Mouse (Mus musculus) large intestine, adult 2 months (tissue): ENCODE data around the gene Ankdd1b. TPM values are rescaled to one million over a fixed set of nuclear protein-coding genes. Genes with fewer than 3 reads are reported as not detected.

Experiments
- DNase-seq: peaks from one replicate; pipeline ENCODE4 v3.0.0-alpha.2; 2012; ENCODE audit warnings: low read depth, low spot score
- WGBS: fragments of 180-500 bp; shearing (Covaris S2); methylation state at CpG from one replicate; pipeline ENCODE4 v1.1.7; 2018; 5-methylcytosine and 5-hydroxymethylcytosine counted together
- polyA plus RNA-seq: library from polyadenylated mRNA; depleted of rRNA; stranded (reverse); fragments of >200 nt; gene quantifications from 2 replicates; pipeline ENCODE4 v1.2.3, GENCODE M21; 2012

Ankdd1b gene
- polyA plus RNA-seq, 1 experiment: 0.25 TPM

GRCm38 (mm10) chr13:96458606-96459005 lies 12.4 kb downstream of the Ankdd1b start:
- DNase-seq: no peak
- 82% methylated on average over 4 of the region's 4 CpGs for WGBS

- no peak for DNase-seq
- 29% methylated on average over 5 of the region's 5 CpGs for WGBS
Observed at GRCm38 (mm10) chr13:96458018-96458417, 13.0 kb downstream of the Ankdd1b start.

DNA sequence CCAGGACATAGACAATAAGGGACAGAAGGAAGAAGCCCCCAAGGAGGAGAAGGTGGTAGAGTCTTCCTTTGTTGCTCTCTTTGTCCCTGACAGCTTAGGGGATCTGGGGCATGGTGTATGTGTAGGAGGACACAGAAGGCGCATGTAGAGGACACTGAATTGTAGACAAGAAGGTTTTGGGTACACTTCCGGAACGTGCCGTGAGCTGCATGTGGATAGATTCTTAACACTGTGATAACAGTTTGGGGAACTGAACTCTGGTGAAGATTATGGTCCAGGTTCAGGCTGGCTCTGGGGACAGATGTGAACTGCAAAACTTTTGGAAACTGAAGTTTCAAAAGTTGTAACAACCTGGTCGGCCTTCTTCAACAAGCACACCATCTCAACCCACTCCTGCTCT lies 13.4 kb downstream of the Ankdd1b start:
- WGBS: 64% methylated on average over 5 of the region's 5 CpGs
- no peak for DNase-seq

DNA sequence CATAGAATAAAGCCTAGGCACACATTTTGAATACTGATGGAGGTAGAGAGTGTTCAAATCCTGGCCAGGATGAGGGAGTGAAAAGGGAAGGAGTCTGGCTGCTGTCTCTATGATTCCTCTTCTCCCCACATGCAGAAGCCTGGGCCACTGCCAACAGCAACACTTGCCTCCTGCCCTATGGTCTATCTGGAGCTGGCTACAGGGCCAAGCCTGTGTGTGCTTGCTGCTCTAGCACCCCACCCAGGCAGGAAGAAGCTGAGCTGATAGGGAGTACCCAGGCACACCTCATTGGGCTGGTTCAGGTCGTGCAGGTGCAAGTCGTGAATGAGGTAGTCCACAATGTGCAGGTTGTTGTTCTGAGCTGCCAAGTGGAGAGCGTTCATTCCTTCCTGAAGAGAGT lies 16.7 kb downstream of the Ankdd1b start:
- DNase-seq: peak; percentile 81
- 21% methylated on average over 3 of the region's 3 CpGs for WGBS

DNA sequence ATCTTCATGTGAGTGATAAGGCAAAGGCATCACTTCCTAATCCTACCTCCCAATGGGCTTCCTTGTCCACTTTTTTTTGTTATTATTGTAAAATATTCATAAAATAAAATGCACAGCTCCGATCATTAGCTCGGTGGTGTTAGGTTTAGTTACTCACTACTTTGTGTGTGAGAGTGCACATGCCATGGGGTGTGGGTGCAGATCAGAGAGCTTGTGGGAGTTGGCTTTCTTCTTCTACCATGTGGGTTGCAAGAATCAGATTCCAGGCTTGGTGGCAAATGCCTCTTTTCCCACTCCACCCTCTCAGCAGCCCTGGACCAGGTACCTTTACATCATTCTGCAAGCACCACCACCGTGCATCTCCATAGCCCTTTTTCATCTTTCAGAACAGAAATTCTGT lies 18.4 kb downstream of the Ankdd1b start:
- DNase-seq: no peak
- WGBS: 92% methylated on average over 3 of the region's 3 CpGs

DNA sequence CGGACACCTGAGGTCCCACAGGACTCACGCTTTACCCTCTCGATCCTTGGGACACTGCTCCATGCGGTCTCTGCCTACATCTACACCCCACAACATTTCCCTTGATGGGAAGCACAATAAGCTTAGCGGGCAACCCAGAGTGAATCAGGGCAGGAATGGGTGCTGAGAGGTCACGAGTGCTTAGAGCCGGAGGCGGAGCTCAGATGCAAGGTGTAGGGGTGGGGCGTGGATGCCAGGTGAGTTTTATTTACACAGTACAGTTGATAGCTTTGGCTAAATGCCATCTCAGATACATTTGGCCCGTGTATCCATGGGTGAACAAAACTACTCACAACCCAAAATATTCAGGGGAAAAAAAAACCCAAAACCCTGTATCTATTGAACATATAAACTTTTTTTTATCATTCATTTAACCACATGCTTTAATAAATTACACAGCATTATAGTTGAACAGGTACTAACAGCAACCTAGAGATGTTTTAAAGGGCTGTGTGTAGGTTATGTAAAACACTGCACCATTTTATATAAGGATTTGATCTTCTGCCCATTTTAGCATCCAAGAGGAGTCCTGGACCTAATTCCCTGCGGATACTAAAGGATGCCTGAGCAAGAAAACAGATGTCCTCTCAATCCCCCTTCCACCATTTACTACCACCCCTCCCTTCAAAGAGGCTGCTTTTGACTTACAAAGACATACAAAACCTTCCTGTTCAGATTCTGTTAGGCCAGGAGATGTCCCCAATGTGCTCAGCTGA lies 19.4 kb downstream of the Ankdd1b start:
- no peak for DNase-seq
- WGBS: 50% methylated on average over 11 of the region's 11 CpGs

GRCm38 (mm10) chr13:96450869-96451268 lies 20.1 kb downstream of the Ankdd1b start:
- no peak for DNase-seq
- WGBS: 85% methylated on average over 7 of the region's 7 CpGs

- WGBS: 86% methylated on average over 11 of the region's 11 CpGs
- DNase-seq: no peak
Observed at GRCm38 (mm10) chr13:96450205-96450856, 20.7 kb downstream of the Ankdd1b start.

- 96% methylated on average over 4 of the region's 4 CpGs for WGBS
- no peak for DNase-seq
Observed at GRCm38 (mm10) chr13:96440436-96440835, 30.6 kb downstream of the Ankdd1b start.

DNA sequence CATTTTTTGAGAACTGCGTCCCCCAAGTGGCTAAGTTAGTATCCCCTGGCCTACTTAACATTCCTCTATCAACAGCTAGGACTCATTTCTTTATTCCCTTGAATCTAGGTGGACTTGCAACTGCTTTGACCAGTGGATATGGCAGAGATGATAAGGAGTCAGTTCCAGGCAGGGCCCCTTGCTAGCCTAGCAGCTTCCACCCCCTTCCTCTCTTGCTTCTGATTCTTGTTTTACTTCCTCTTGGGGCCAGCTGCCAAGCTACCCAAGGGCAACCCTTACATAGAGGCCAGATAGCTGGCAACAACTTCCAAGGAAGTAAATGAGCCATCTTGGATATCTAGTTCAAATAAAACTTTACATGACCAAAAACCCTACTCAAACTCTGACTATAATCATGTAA lies 34.1 kb downstream of the Ankdd1b start:
- no peak for DNase-seq
- WGBS: 82% methylated on average over 1 of the region's 1 CpGs

DNA sequence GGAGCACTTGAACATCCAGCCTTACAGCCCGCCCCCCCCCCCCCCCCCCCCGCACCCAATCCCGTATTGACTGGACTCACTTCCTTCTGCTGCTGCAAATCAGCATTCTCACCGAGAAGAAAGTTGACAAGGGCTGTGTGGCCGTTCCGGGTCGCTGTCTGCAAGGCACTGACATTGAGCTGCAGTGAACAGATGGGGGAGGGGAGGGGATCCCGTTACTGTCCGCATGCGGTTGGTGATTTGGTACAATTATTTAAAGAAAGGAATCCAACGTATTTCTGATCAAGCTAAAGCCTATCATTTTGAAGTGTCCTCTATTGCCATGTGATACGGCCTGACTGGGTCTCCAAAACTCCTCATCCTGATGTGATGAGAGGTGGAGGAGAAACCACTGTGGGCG lies 35.2 kb downstream of the Ankdd1b start:
- no peak for DNase-seq
- 59% methylated on average over 13 of the region's 13 CpGs for WGBS

- DNase-seq: no peak
- WGBS: 33% methylated on average over 5 of the region's 5 CpGs
Observed at GRCm38 (mm10) chr13:96434899-96435331, 36.1 kb downstream of the Ankdd1b start.

DNA sequence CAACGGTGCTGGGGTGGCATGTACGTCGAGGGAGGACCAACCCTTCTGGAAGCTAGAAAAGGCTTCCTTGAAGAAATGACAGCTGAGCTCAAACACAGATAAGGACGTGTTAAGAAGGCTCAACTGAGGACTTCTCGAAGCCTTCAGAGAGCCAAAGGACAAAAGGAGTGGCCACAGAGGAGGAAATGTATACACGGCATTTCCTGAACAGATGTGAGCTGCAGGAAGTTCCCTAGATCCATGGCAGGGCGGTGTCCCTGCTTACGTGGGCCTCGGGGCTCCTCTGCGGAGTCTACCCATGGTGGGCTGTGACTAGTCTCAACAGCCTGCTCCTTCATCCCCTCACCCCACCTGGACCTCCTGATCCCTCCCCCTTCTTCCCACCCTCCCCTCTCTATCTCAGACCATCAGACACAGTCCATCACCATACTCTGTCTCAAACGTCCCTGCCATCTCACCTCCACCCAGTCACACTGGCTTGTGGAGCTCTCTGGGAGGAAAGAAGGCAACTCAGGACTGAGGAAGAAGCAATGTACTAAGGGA lies 37.3 kb downstream of the Ankdd1b start:
- DNase-seq: no peak
- WGBS: 24% methylated on average over 11 of the region's 11 CpGs

DNA sequence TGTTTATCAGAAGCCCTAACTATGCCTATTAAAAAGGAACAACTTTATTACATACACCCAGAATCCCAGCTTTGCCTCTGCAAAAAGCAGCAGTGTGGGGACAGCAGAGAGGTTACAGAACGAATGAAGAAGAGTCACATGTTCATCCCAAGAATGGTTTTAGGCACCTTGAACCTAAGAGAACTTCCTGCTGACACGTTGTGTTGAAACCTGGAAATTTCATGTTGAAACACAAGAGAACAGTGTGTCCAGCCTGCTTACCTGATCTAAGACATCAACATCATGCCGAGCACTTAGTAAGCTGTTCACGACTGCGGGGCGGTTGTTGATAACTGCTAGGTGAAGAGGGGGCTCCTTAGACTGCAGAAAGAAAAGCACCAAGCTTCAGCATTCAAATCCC lies 38.0 kb downstream of the Ankdd1b start:
- 68% methylated on average over 6 of the region's 6 CpGs for WGBS
- no peak for DNase-seq

DNA sequence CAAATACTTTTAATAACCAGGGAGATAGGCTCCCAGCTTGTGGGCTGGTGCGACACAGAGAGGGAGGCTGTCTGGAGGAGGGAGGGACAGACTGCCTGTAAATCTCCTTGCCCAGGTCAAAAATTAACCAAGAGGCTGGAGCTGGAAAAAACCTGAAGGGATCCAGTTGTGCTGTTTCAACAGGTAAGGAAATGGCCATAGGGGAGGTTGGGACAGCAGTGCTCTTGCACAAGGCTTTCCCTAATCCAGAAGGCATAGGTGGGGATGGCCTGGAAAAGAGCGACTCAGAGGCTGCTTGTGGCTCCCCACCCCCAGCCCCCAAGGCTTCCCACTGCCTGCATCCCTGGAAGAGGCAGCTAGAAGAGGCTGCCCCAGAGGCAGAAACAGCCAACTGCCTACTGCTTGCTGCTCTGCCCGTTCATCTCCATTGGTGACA lies 38.6 kb downstream of the Ankdd1b start:
- no peak for DNase-seq
- 25% methylated on average over 3 of the region's 3 CpGs for whole genome bisulfite sequencing

- DNase-seq: peak; percentile 94
- WGBS: 27% methylated on average over 12 of the region's 12 CpGs
Observed at GRCm38 (mm10) chr13:96431595-96432156, 39.3 kb downstream of the Ankdd1b start.

DNA sequence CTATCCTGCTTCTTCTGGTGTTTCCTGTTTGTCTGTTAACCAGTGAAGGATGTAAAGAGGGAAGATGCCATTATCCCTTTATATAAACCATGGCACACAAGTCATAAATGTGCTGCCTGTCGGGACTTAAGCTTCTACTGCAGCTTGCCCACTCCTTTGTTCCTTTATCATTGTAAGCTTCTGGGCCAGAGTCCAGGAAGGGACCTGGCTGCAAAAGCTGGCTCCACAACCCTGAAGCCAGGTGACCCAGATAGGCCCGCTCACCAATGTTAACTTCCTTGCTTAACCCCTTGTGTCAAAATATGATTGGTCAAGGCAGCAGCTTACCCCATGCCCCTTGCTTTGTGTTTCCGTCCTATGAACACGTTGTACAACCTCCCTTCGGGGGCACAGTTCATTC lies 42.5 kb downstream of the Ankdd1b start:
- no peak for DNase-seq
- 42% methylated on average over 5 of the region's 5 CpGs for WGBS

GRCm38 (mm10) chr13:96426044-96426443 lies 45.0 kb downstream of the Ankdd1b start:
- DNase-seq: no peak
- 70% methylated on average over 3 of the region's 3 CpGs for WGBS

DNA sequence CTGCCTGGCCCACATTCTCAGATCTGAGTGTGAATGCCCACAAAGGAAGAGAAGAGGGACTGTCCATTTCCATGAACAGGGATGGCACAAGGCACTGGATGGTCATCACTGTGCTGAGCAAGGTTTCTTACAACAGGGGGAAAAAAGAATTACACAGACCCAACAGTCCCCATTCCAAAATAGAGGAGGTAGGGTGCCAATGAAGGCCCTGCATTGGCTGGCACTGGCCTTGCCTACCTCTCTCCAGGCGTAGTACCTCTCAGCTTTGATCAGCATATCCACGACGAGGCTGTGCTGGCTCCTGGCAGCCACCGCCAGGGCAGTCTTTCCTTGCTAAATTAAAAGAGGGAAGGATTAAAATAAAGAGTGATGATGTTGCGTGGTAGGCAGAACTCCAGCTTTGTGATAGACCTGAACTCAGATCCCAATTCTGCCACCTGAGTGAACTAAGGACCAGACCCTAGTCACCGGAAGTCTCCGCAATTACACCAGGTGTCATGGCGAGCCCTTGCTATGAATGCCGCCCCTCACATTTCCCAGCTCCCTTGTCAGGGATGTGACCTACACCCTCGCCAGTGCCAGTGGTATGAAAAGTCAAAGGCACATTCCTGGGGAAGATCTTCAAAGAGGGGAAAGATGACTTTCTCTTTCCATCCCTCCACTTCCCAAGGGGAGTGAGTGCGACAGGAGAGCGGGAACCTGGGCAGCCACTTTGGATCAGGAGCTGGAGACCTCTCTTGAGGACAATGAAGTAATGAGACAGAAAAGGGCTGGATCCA lies 46.3 kb downstream of the Ankdd1b start:
- WGBS: 90% methylated on average over 12 of the region's 12 CpGs
- no peak for DNase-seq

GRCm38 (mm10) chr13:96421230-96421629 lies 49.8 kb downstream of the Ankdd1b start:
- DNase-seq: no peak
